Mouse (Mus musculus): ENCODE data around the gene Fam98c.
"Not testable (repeated sequence)": the region's sequence is repeated elsewhere in the genome, so short reads cannot be mapped to it uniquely, and the experiment has no call there.

The Fam98c gene

DNA sequence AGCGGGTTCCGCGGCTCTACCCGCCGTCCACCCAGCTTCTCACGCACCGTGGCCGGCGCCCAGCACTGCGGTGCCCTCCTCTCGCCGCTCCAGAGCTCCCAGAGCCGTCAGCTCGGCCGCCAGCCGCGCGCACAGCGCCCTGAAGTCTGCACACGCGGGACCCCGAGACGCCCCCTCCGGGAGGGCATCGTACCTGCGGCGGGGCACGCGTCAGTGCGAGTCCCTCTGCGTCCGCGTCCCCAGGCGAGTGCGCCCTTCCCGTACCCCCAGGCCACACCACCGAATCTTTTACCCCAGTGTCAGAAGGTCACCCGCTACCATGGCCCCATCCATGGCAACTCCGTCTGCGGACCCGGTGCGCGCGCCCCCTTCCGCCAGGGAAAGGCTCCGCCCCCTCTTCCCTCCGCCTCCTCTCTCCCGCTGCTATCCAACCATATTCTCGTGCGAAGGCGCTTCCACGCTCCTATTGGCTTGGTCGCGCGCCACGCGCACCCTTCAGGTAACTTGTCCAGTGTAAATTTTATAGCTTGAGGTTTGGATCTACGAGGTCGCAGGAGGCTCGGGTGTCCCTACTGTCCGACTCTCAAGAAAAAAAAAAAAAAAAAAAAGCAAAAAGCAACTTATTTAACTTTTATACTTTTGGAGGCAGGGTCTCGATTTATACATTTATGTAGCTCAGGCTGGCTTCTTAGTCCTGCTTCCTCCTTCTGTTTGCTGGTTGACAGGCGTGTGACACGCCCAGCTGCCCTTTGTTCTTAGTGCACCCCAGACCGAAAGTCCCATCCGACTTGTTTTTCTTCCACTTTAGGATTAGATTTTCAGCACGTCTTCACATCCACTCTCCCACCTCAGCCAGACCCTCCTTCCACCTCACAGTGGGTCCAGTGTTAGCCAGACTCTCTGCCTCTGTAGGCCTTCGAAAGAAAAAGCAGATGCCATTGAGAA is at the start of gene Fam98c:
Gene Fam98c, minus strand, starts transcription at position 397 of the 945 bp plus-strand sequence.
- DNase-seq (ENCODE audit: low spot score in 2 of 2): peak; percentile 78 to 80

DNA sequence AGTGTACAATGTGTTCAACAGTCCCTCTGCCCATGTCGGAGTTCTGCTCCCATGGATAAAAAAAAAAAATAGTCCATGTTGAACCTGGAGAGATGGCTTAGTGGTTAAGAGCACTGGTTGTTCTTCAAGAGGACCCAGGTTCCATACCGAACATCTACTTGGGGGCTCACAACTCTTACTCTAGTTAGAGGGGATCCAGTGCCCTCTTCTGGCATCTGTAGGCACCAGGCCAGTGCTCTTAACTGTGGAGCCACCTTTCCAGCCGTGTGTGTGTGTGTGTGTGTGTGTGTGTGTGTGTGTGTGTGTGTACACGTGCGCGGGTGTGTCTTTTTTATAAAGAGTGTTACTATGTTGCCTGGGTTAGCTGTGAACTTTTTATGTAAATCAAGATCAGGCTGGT is 46.5 kb upstream of the Fam98c start:
- no peak for DNase-seq (ENCODE audit: low spot score in 2 of 2)

DNA sequence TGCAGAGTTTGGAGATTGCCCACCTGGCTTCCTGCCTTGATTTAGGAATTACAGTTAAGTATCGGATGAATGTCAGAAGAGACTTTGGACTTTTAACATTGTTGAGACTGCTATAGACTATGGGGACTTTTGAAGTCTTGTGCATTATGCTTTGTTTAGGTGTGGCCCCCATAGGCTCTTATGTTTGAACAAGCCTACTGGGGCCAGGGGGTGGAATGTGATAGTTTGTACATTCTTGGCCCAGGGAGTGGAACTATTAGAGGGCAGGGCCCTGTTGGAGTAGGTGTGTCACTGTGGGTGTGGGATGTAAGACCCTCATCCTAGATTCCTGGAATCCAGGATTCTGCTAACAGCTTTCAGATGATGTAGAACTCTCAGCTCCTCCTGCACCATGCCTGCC is 38.2 kb upstream of the Fam98c start:
- not testable (repeated sequence) for DNase-seq (ENCODE audit: low spot score in 2 of 2)

DNA sequence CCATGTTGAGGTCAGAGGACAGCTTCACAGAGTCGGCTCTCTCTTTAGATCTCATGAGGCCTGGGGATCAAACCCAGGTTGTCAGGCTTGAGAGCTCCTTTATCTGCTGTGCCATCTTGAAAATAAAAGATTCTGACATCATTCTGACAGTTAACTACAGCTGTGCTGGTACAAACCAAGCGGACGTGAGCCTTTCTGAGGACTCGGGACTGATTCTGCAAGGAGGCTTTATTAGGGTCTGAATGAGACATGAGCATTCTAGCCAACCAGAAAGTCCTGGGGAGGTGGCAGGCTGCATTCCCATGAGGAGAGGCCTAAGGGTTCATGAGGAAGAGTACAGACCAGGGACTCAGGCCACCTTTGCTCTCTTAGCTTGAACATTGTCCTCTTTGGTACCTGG is 25.3 kb upstream of the Fam98c start:
- not testable (repeated sequence) for DNase-seq (ENCODE audit: low spot score in 2 of 2)

DNA sequence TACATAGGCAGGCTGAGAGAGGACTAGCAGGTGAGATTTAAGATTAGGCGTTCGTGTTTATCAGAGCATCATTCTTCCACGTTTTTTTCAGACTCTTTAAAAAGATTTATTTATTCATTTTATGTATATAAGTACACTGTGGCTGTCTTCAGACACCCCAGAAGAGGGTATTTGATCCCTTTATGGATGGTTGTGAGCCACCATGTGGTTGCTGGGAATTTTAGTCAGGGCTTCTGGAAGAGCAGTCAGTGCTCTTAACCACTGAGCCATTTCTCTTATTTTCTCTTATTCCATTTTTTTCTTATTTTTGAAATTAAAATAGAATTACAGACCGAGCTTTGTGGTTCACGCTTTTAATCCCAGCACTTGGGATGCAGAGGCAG is 24.8 kb upstream of the Fam98c start:
- DNase-seq (ENCODE audit: low spot score in 2 of 2): no peak

DNA sequence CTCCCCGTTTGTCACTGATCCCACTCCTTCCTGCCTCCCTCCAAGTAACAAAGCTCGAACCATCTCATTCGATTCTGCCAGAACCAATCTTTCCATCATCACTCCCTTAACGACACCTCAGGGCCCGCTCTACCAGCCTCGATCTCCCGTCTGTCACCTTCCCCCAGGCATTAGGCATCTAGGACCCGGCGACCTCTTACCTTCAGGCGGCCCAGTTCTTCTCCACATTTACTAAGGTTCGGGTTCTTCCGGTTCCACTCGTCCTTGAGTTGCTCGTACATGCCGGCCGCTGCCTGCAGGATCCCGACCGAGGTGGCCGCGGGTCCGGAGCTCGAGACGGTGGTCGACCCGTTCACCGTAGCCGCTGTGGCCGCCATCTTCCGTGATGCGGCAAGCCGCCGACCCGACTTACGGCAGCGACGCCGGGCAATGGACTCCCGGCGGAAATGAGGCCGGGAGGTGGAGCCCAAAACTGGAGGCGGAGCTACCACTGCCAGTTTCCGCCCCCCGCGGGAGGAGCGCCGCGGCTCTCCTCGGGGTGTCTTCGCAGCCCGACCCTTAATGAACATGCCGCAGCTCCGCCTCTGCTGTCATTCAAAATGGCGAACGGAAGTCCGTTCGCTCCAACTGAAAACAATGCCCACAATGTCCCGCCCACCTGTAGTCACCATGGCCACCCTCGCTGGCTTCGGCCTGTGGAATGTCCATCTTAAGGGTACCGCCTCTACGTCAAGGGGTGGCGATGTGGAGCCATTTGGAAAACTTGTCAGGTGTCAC is 24.2 kb upstream of the Fam98c start, which contains the start of gene Psmd8:
Gene Psmd8, minus strand, starts transcription at position 625 of the 777 bp plus-strand sequence.
- peak; percentile 93 to 94 for DNase-seq (ENCODE audit: low spot score in 2 of 2)

DNA sequence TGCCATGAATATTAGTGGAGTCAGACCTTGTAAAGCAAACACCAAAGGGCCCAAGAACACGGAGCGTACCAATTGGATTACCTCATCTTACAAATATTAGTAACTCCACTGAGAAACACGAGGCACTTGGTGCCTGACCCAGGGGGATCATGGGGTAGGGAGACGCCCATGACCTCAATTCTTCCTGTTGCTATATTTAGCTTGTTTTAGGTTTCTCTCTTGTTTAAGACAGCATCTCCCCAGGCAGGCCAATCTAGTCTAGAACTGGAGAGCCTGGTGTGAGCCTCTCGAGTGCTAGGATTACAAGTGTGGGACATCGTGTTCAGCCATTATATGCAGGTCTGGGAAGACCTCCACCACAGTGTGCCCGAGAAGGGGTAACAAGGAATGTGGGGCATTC is 23.3 kb upstream of the Fam98c start:
- no peak for DNase-seq (ENCODE audit: low spot score in 2 of 2)

DNA sequence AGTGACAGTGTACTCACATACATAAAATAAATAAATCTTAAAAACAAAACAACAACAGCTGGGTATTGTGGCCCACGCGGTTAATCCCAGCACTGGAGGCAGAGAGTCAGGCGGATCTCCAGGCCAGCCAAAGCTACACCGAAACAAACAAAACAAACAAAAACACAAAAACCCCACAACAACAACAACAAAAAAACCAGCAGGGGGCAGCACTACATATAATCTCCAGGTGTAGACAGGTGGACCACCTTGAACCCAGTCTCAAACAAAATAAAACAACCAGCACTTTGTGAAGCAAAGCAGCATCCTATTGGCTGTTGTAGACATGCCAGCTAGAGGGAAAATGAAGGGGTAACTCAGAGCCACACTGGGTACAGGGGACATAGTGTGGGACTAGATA is 22.1 kb upstream of the Fam98c start:
- DNase-seq (ENCODE audit: low spot score in 2 of 2): no peak

DNA sequence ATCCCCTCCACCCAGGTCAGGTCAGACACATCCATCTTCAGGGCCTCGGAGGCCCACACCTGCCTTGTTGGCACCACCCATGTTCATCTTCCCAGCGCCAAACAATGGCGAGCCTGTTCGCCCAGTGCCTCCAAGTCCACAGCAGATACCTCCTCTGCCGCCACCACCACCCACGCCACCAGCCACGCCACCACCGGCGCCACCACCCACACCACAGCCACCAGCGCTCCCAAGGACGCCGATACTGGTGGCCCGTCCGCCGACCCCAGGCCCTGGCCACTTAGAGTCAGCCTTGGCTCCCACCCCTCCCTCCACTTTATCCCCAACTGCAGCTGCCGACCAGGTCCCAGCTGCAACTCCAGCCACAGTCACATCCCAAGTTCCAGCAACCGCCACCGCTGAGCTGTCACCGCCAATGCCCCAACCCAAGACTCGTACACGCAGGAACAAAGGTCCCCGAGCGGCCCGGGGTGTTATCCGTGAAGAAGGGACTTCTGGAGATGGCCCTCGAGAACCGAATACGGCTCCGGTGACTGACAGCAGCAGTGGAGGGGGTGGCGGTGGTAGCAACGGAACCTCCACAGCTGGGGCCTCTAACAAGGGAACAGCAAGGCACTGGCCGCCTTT is 16.5 kb upstream of the Fam98c start:
- no peak for DNase-seq (ENCODE audit: low spot score in 2 of 2)

DNA sequence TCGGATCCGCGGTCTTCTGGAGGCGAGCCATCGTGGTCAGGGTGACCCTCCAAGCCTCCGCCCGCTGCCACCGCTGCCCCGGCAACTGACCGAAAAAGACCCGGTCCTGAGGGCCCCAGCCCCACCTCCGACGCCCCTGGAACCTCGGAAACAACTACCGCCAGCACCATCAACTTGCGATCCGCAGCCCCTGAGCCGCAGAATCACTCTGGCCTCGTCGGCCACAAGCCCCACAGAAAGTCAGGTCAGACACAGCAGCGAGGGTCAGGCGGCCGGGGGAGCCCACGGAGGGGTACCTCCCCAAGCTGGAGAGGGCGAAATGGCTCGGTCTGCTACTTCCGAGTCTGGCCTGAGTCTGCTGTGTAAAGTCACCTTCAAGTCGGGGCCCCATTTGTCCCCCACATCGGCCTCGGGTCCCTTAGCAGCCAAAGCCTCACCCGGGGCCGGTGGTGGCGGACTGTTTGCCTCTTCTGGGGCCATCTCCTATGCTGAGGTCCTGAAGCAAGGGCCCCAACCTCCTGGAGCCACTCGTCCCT is 15.6 kb upstream of the Fam98c start:
- DNase-seq (ENCODE audit: low spot score in 2 of 2): no peak

DNA sequence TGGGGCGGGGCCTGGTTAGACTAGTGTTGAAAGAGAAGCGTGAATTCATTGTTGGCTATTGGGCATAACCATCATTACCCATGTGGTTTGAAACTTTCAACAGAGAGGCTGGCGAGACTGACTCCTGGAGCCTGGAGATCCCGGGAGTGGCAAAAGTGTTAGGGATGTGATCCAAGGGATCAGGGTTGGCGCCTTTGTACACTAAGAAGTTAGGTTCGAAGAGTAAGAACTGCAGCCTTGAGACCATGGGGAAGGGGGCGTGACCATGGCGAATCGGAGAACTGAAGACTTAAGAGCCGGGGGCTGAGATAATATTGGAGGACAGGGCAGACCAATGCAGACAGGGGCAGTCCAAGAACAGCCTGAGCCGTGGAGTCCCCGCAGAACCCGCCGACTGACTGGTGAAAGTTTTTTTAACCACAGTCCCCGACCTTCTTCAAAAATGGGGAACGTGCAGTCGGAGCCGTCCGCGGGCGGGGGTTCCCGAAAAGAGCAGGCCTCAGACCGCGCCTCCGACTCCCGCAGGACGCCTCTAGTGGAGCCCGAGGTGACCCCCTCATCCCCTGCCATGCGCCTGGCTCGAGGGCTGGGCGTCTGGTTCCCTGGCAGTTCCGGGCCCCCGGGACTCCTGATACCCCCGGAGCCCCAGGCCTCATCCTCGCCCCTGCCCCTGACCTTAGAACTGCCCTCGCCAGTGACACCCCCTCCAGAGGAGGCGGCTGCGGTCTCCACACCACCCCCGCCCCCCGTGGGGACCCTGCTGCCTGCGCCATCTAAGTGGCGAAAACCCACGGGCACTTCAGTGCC is 14.9 kb upstream of the Fam98c start:
- no peak for DNase-seq (ENCODE audit: low spot score in 2 of 2)

DNA sequence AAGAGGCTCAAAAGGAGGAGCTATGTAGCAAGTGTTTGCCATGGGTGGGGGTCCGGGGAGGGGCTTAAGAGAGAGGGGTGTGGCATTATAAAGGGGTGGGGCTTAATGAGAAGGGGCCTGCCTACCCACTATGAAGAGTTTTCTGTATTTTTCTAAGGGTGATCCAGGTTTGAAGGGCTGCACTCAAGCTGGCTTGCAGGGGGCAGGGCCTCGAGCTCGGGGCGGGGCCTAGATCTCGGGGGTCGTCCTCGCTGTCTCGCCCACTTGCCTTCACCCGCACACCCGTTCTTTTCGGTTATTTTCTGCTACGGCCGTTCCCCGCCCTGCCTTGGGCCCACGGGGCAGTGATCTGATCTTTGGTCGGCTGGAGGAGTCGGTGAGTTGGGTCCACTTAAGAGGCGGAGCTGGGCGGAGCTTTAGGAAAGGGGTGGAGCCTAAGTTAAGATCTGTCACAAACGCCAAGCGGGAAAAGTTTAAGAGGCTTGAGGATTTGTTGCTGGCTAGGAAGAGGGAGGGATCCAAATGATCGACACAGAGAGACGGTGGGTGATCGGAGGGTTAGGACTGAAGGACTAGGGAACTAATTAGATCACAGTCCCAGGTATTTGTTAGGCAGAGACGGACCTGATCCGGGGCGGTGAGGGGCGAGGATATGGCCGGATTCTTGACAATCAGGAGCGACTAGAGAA is 14.2 kb upstream of the Fam98c start, which contains the start of the genes Ggn and Spred3:
Gene Ggn, plus strand, starts transcription at position 145 of the 689 bp plus-strand sequence.
Gene Spred3, minus strand, starts transcription at position 346 of the 689 bp plus-strand sequence.
- DNase-seq (ENCODE audit: low spot score in 2 of 2): peak; percentile 55 to 62

DNA sequence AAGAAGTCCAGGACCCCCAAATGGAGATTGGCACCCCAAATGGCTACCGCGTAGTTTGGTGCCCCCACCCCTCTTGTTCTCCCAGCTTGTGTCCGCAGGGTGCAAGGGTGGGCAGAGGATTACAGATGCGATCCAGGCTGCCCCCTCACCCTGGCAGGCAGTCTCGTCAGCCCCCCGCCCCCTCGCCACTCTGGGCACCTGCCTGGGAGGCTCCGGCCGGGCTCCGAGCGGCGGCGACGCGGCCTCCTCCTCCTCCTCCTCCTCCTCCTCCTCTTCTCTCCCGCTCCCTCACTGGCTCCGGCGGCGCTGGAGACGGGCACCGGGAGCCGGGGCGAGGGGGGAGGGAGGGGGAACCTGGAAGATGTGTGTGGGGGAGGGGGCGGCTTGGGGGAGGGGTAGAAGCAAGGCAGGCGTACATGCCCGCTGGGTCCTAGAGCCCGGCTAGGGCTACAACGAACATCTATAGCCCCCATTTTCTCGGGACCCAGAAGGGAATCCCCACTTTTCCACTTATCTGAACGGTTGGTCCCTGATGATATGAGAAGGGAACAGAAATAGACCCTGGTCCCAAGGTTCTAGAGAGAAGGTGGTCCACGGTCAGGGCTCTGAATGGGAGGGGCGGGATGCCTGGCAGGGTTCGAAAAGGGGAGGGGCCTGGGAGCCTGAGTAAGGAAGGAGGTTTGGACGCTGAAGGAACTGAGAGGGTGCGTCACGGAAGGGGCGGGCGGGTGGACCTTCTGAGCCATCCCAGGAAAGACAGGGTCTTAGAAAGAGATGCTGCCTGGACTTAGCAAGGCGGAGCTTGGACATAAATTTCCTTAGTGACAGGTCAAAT is 13.4 kb upstream of the Fam98c start:
- peak; percentile 81 to 82 for DNase-seq (ENCODE audit: low spot score in 2 of 2)

DNA sequence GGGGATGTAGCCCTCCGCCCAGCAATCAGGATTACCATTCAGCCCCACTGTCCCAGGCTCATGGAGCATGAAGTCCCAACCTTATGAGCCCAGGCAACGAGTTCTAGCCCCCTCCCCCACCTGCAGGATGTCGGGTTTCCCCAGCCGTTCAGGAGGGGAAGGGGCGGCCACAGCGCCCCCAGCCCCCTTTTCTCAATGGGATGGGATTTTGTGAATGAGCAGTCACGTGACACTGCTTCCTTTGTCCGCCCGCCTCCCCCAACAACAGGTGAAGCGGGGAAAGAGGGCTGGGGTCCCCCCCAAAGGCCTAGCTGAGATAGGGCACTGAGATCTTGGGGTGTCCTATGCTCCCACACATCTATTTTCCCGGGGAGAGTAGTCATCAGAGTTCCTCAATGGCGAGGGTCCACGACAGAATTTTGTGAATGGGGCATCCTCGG is 12.8 kb upstream of the Fam98c start:
- peak in 1 of 2 experiments; percentile 44 for DNase-seq (ENCODE audit: low spot score in 2 of 2)

DNA sequence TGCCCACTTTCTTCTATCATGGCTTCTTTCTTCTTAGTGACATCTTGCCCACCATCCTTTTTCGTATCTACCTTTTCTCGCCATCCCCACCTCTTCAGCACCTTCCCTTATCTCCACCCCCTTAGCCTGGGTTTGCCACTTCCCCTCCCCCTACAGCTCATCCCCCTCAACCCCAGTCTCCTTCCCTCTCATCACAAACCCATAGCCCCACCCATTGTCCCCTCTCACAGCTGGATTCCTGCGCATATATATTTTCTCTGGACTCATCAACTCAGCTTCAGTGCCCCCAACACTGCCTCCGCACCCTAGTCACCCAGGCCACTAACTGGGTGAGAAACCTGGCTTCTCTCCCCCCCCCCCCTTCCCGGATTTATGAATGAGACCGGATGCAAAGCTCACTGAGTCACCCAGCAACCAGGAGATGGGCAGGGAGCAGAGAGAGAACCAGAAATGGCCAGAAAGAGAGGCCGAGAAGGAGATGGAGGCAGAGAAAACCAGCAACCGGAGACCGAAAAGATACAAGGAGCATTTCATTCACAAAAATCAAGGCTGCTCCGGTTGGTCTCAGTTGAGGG is 12.2 kb upstream of the Fam98c start:
- no peak for DNase-seq (ENCODE audit: low spot score in 2 of 2)

DNA sequence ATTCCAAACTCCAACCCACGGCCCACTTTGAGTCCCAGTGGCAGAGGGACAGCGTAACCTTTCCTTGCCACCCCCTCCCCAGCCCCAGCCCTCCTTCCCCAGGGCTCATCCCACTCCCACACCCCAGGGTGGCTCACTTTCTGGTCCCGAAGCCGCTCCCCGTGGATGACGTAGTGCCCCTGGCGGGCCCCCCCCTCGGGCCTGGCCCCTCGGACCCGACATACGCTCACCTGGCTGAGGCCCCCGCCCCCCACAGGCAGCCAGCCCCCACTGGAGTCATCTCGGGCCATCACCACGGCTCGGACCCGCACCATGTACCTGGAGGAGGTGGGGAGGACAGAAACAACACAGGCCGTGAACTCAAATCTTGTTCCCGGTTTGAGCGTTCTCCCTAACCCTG is 11.6 kb upstream of the Fam98c start:
- no peak for DNase-seq (ENCODE audit: low spot score in 2 of 2)

DNA sequence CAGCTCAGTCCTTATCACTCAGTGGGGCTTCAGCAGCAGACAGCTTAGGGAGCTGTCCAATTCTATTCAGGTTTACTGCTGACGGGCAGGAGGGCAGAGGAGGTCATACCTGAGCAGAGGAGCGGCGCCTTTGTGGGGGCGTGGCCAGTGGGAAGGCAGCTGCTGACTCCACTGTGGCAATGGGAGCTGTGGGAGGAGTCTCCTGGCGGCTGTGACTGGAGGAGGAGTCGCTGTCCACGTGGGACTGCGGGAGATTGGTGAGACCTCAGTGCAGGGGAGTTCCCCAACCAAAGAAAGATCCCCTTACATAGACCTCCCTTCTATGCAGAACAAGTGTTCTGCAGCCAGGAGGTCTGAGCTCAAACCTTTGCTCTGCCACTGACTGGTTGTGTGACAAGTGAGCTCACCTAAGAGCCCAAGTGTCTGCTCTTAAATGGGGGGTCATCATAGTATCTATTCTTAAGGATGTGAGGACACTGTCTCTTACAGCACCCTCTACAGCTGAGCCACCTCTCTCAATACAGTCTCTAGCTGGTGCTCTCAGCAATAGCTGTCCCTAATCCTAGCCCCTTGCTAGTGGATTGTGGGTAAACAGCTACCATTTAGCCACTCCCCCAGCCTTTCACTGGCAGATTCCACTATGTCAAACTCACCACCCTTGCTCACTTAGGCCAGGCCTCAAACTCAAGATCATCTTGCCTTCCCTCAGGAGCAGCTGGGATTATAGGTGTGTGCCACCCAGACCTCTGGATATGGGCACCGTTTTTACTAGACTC is 6.9 kb upstream of the Fam98c start:
- DNase-seq (ENCODE audit: low spot score in 2 of 2): no peak

DNA sequence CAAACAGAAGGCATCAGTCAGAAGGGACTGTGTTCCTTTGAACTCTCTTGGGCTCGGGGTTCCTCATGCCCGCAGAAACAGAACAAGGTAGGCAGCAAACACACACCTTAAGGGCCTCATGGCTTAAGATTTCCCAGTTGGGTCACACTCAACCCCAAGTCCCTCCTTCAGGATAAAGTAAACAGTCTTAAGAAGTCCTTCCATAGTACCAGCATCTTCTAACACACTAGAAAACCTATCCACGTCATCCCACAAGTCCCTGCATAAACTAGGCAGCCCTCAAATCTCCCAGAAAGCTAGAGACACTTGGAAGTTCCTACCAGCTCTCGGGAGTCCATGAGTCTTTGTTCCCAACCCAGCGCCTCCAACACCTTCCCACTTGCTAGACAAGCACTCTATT is 6.3 kb upstream of the Fam98c start:
- no peak for DNase-seq (ENCODE audit: low spot score in 2 of 2)

Measured in frontal cortex, postnatal 14 days (tissue).